Mouse (Mus musculus) retina, postnatal 1 day (tissue): ENCODE data around the gene Dnajc11.
A peak's percentile ranks its signal among the peaks of the same experiment; 100 is the strongest.

Experiments used
- DNase-seq: peaks from one replicate; pipeline ENCODE4 v3.0.0-alpha.2; 2012

The Dnajc11 gene

GRCm38 (mm10) chr4:151934215-151934572 is 703 bp downstream of the Dnajc11 start:
- no peak for DNase-seq

DNA sequence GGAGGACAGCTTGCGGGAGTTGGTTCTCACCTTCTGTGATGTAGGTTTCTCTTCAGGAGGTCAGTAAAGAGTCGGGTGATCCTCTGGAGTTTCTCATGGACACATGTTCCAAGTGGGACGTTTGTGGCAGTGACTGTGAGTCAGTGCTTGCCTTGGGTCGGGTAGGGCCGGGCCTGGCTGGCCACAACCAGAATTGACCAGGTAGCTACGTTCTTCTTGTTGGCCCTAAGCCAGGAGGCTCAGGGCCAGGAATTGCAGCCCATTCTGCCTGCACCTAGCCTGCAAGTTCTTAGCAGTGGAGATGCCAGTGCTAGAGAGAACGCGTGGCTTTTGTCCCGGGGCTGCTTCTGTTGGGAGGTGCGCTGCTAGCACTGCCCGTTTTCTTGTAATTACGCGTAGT is 4.0 kb downstream of the Dnajc11 start:
- no peak for DNase-seq

- no peak for DNase-seq
Observed at GRCm38 (mm10) chr4:151938089-151938488, 4.6 kb downstream of the Dnajc11 start.

DNA sequence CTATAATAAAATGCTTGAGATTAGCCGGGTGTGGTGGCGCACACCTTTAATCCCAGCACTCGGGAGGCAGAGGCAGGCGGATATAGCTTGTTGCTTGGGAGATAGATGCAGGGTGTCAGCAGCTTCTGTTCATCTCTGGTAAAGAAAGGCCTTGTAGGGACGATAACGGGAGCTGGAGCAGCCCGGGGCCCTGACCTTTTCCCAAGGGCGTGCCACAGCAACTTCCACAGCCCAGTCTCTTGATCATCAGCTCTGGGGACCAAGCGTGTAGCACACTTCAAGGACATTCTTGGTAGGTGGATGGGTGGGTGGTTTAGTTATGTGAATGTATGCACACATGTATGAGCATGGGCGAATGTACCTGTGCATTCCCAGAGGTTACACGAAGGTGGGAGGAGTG is 12.7 kb downstream of the Dnajc11 start:
- no peak for DNase-seq

- no peak for DNase-seq
Observed at GRCm38 (mm10) chr4:151948497-151949471, 15.3 kb downstream of the Dnajc11 start.

DNA sequence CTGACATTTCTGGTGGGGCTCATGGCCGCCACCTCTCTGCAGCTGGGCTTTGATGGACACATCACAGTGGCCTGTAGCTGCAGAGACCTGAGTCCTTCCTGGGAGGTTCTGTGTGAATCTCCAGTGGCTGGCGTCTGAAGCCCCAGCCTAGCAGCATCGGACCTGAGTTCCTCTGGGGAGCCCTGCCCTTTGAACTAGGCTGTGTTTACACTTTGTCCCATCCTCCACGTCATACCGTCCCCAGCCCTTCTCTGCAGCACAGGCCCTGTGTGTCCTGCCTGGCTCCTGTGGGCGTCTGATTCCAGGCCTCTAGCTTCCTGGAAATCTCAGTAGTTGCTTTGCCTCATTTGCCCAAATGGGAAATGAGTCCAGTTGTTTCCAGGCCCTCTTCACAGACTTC is 19.7 kb downstream of the Dnajc11 start:
- DNase-seq, result no peak

GRCm38 (mm10) chr4:151955791-151956190 is 22.3 kb downstream of the Dnajc11 start:
- DNase-seq, result no peak

DNA sequence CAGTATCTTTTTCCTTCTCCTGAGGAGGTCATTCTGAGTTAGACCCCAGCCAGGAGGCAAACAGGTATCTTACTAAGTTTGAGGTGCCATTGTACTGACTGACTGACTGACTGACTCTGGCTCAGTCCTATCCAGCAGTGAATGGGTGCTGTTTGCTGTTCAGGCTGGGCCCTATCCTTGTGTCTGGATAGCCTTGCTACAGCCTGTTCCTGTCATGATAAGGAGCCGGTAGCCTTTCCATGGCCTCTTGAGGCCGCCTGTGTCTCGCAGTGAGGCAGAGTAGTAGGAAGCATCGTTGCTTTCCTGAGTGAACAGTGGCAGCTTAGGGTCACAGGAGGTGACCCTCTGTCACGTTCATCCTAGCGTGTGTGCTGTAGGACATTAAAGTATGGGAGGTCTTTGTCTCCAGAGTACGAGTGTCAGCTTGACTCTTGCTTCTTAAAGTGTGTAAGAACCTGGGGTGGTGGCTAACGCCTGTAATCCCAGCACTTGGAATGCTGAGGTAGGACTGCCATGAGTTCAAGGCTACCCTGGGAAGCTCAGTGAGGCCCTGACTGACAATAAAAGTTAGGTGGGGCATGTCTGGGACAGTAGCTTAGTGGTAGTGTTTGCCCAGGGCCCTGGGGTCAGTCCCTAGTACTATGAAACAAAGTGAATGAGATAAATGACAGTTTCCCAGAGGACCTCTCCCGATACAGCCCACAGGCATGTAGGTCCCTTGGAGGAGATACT is 24.3 kb downstream of the Dnajc11 start:
- DNase-seq, result no peak

- DNase-seq, result no peak
Observed at GRCm38 (mm10) chr4:151959849-151960512, 26.5 kb downstream of the Dnajc11 start.

DNA sequence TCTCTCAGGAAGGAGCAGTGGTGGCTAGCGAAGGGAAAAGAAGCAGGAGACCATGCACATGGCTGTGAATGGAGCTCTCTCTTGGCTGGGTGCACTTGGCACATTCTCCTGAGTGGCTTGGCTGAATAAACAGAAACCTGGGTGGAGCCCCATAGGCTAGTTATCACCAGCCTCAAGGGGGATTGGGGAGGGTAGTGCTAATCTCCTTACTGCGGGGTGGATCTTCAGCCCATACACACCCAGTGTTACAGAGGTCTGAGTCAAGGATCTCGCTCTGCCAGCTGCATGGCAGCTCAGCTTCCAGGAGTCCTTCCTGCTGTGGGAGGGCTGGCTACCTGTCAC is 27.0 kb downstream of the Dnajc11 start:
- DNase-seq, result peak; percentile 50

GRCm38 (mm10) chr4:151962817-151963216 is 29.3 kb downstream of the Dnajc11 start:
- no peak for DNase-seq

- DNase-seq, result no peak
Observed at GRCm38 (mm10) chr4:151968204-151968921, 34.9 kb downstream of the Dnajc11 start.

GRCm38 (mm10) chr4:151972221-151972967 is 38.9 kb downstream of the Dnajc11 start:
- peak; percentile 70 for DNase-seq

- DNase-seq, result peak; percentile 57
Observed at GRCm38 (mm10) chr4:151975441-151975840, 42.0 kb downstream of the Dnajc11 start.

DNA sequence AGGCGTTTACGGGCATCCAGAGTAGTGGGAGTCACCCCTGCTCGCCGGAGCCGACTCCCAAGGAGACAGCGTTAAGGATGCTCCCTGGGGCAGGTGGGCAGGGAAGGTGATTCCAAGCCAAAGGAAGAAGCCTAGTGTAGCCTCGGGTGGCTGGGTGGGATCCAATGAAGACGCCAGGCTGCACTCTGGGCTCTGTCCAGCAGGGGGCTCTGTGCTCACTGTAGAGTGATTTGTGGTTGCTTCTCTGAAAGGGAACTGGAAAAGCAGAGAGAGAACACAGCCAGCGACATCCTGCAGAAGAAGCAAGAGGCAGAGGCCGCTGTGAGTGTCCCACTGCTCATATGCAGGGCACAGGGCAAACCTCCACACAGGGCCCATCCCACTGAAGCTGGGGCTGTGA is 44.3 kb downstream of the Dnajc11 start:
- peak; percentile 83 for DNase-seq

GRCm38 (mm10) chr4:151980699-151981098 is 47.2 kb downstream of the Dnajc11 start:
- peak; percentile 40 for DNase-seq

DNA sequence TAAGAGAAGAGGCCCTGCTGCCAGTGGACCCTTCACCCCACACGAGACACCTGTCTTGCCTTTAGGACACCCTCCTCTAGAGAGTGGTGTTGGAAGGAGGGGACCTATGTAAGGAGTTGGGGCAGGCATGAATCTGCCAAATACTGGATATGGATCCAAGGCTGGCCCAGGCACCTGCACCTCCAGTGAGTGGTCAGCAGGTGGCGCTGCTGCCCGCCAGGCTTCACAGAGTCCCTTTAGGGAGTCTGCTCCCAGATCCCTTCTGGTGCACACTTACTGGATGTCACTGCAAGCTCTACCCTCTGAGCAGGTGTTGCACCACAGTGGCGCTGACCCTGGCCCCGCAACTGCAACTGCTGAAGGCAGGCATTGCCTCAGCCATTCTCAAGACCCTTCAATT is 47.9 kb downstream of the Dnajc11 start:
- DNase-seq, result peak; percentile 81

GRCm38 (mm10) chr4:151983043-151983442 is 49.6 kb downstream of the Dnajc11 start:
- DNase-seq, result no peak

DNA sequence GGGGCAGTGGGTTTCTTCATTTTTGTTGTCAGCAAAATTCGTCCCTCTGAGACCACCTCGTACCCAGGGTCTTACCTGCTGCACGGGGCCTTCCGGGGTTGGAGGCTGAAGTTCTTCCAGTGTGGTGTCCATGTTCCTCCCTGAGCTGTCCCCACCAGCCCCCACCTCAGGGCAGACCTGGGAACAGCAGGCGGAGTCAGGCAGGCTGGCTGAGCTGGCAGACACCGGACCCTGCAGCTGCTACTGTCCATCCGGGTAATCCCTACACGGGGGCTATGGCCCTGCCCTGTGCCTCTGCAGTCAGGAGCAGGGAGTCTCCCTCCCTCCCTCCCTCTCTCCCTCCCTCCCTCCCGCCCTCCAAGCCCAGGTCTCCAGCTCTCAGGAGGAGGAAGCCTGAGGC is 50.1 kb downstream of the Dnajc11 start:
- DNase-seq, result peak; percentile 74

DNA sequence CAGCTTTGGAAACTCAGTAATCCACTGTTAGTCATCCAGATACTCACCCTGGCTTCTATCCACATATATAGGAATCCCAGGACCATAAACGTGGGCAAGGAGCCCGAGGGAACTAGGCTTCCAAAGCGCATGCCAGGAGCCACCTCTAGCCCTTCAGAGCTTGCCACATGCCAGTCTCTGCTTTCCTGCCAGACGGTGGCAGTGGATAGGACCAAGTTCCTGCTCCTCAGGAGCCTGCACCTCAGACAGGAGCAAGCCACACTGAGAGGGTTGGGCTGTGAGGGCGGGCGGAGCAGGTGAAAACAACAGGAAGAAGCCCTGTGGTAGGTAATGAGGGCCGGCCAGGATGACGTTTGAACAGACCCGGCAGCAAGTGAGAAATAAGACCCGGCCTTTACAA is 52.4 kb downstream of the Dnajc11 start:
- no peak for DNase-seq

GRCm38 (mm10) chr4:151986650-151987049 is 53.2 kb downstream of the Dnajc11 start:
- no peak for DNase-seq

DNA sequence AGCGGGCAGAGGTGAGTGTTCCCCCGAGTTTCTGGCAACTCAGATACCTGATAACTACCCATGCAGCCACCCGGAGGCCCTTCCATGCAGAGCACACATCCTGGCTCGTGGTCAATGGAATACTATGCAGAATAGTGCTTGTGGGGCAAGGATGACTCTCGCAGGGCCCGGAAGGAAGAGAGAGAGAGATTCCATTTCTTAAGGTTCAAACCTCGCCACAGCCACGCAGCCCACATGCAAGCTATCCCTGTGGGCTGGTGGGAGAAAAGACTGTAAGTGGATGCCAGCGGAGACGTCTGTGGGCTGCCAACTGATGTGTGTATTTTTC is 54.5 kb downstream of the Dnajc11 start:
- DNase-seq, result no peak
